Mouse (Mus musculus) c-Kit-positive CD71-positive TER-119-positive erythroid progenitor cells, embryonic 14.5 days (primary cell): Measurements from ENCODE around the gene Fbxo36.

Experiments
- DNase-seq: peaks from one replicate; pipeline ENCODE4 v3.0.0-alpha.2; 2013; ENCODE audit warnings: low spot score

Gene Fbxo36

GRCm38 (mm10) chr1:84890503-84890902 is 50.9 kb downstream of the Fbxo36 start:
- no peak for DNase-seq

- no peak for DNase-seq
Measured at GRCm38 (mm10) chr1:84891746-84892145, 52.1 kb downstream of the Fbxo36 start.

- DNase-seq, result no peak
Measured at GRCm38 (mm10) chr1:84897364-84897763, 57.7 kb downstream of the Fbxo36 start.

GRCm38 (mm10) chr1:84899156-84899555 is 59.5 kb downstream of the Fbxo36 start:
- DNase-seq, result no peak

GRCm38 (mm10) chr1:84904467-84904866 is 64.8 kb downstream of the Fbxo36 start:
- no peak for DNase-seq

- no peak for DNase-seq
Measured at GRCm38 (mm10) chr1:84910177-84910804, 70.7 kb downstream of the Fbxo36 start.

- no peak for DNase-seq
Measured at GRCm38 (mm10) chr1:84912571-84912970, 72.9 kb downstream of the Fbxo36 start.

GRCm38 (mm10) chr1:84915010-84915409 is 75.4 kb downstream of the Fbxo36 start:
- DNase-seq, result no peak

- DNase-seq, result no peak
Measured at GRCm38 (mm10) chr1:84918865-84919264, 79.2 kb downstream of the Fbxo36 start.

GRCm38 (mm10) chr1:84923432-84923831 is 83.8 kb downstream of the Fbxo36 start:
- DNase-seq, result no peak

- no peak for DNase-seq
Measured at GRCm38 (mm10) chr1:84924134-84924533, 84.5 kb downstream of the Fbxo36 start.

GRCm38 (mm10) chr1:84925599-84925998 is 86.0 kb downstream of the Fbxo36 start:
- no peak for DNase-seq

- DNase-seq, result peak; percentile 31
Measured at GRCm38 (mm10) chr1:84933472-84934150, 94.0 kb downstream of the Fbxo36 start.

GRCm38 (mm10) chr1:84934151-84934502 is 94.5 kb downstream of the Fbxo36 start:
- no peak for DNase-seq

GRCm38 (mm10) chr1:84934503-84935333 is 95.1 kb downstream of the Fbxo36 start, which contains the start of gene Slc16a14:
Gene Slc16a14 (minus strand): TSS chr1:84935134.
- no peak for DNase-seq

GRCm38 (mm10) chr1:84935668-84936067 is 96.0 kb downstream of the Fbxo36 start:
- no peak for DNase-seq

- no peak for DNase-seq
Measured at GRCm38 (mm10) chr1:84936716-84937510, 97.3 kb downstream of the Fbxo36 start.

GRCm38 (mm10) chr1:84939466-84939865 is 99.8 kb downstream of the Fbxo36 start:
- no peak for DNase-seq

- DNase-seq, result no peak
Measured at GRCm38 (mm10) chr1:84940322-84940721, 100.7 kb downstream of the Fbxo36 start.

GRCm38 (mm10) chr1:84942666-84943065 is 103.0 kb downstream of the Fbxo36 start:
- DNase-seq, result no peak

GRCm38 (mm10) chr1:84943549-84943948 is 103.9 kb downstream of the Fbxo36 start:
- DNase-seq, result no peak

GRCm38 (mm10) chr1:84945950-84946349 is 106.3 kb downstream of the Fbxo36 start:
- DNase-seq, result no peak
